Mouse (Mus musculus) kidney, postnatal 0 days (tissue): ENCODE data around the gene Lrch1. TPM values are rescaled to one million over a fixed set of nuclear protein-coding genes. Genes with fewer than 3 reads are reported as not detected.

Experiments used
- ATAC-seq: fragments of 200-750 bp; cut with Nextera tagmentation; replicated peaks from 2 replicates; pipeline ENCODE4 v1.8.0; 2017; ENCODE audit warnings: low read depth, moderate number of reproducible peaks, moderate TSS enrichment, moderate library complexity; ENCODE audit not compliant: low FRiP score
- DNase-seq: peaks from one replicate; pipeline ENCODE4 v3.0.0-alpha.2; 2016; ENCODE audit warnings: low spot score
- H3K27ac ChIP-seq: fragments of 300-500 bp; sonication (generic); 2 replicates; pipeline ENCODE4 v1.5.1; 2014; ENCODE audit warnings: mild to moderate bottlenecking
- H3K27me3 ChIP-seq: fragments of 300-500 bp; sonication (generic); 2 replicates; pipeline ENCODE4 v1.6.1; 2014; ENCODE audit warnings: low read length, mixed read lengths; ENCODE audit not compliant: insufficient read depth
- H3K36me3 ChIP-seq: fragments of 300-500 bp; sonication (generic); 2 replicates; pipeline ENCODE4 v1.6.1; 2014; ENCODE audit warnings: low read length, mixed read lengths; ENCODE audit not compliant: insufficient read depth
- H3K4me1 ChIP-seq: fragments of 300-500 bp; sonication (generic); replicated peaks from 2 replicates; pipeline ENCODE4 v1.6.1; 2014; ENCODE audit warnings: antibody characterized with exemption, low read length, mixed read lengths; ENCODE audit not compliant: insufficient read depth
- H3K4me2 ChIP-seq: fragments of 300-500 bp; sonication (generic); 2 replicates; pipeline ENCODE4 v1.6.1; 2014; ENCODE audit warnings: mild to moderate bottlenecking, low read length, moderate library complexity, mixed read lengths
- H3K4me3 ChIP-seq: fragments of 300-500 bp; sonication (generic); replicated peaks from 2 replicates; pipeline ENCODE4 v1.5.1; 2014; ENCODE audit warnings: low read depth, low read length
- H3K9ac ChIP-seq: fragments of 300-500 bp; sonication (generic); 2 replicates; pipeline ENCODE4 v1.6.1; 2014; ENCODE audit warnings: low read depth, low read length
- H3K9me3 ChIP-seq: fragments of 300-500 bp; sonication (generic); replicated peaks from 2 replicates; pipeline ENCODE4 v1.6.1; 2016; ENCODE audit warnings: low read length, inconsistent platforms, mixed read lengths
- CTCF ChIP-seq: IDR thresholded peaks from 2 replicates; pipeline ENCODE4 v1.5.1; 2016; ENCODE audit warnings: antibody characterized with exemption, low read depth, mild to moderate bottlenecking, moderate library complexity
- WGBS: fragments of 180-500 bp; shearing (Covaris S2); extraction: QIAGEN DNeasy Blood & Tissue Kit; methylation state at CpG from one replicate; pipeline ENCODE4 v1.1.7; 2014; 5-methylcytosine and 5-hydroxymethylcytosine counted together
- polyA plus RNA-seq: library from polyadenylated mRNA; unstranded; fragments of >200 nt; fragmentation: Nextera tagmentation; extraction: Ambion mirVana; gene quantifications from 2 replicates; pipeline ENCODE4 v1.2.1, GENCODE M21; 2015

Gene Lrch1
- polyA plus RNA-seq, 1 experiment from 2014 or later: 16.3 TPM

DNA sequence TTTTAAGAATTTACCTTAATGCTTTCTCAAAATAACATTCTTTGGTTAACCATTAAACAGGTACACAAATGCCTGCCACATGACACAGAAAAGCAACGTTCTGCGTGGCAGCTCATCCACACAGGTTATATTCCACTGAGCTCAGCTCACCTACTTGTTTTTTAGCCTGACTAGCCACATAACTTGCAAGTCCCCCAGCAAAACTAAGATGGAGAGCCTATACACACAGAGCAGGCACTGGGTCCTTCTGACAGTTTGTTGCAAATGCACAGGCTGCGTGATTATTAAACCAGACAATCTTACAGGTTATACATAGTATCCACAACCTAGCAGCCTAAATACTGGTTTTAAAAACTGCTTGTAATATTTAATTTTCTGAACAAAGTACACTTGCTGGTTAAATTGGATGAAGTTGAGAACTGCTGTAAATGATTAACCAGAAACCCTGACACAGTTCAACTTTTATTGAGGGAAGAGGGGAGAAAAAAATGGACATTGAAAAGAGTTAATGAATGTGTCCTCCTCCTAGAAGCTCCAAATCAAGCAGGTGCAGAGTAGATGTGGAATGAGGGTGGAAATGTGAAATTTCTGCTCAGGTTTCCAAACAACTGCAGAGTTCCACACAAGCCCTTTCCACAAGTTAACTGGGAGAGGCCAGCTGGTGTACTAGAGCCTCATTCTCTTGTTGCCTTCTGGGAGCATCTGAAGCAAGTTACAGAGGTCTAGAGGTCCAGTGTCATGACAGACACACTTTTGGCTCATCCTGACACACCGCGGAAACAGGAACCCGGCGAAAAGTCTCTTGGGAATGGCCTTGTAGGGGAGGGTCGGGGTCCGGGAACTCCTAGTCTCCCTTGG lies 216.2 kb downstream of the Lrch1 start:
- H3K9me3 ChIP-seq: no peaks in the 10 kb centered on the region
- no peak for TF ChIP-seq CTCF
- H3K36me3 ChIP-seq: peaks cover 4% of the 10 kb centered on the region; the same call in 1 of the 2 replicates
- H3K27ac ChIP-seq: peak overlapping the region; percentile 82
- no peaks in the 10 kb centered on the region; the same call in 1 of the 2 replicates for H3K4me1 ChIP-seq
- peak; percentile 53 for DNase-seq
- peak; percentile 31 for ATAC-seq
- peak overlapping the region; percentile 79 for H3K4me2 ChIP-seq
- H3K4me3 ChIP-seq: peak overlapping the region; percentile 80
- 0 out of 2 replicates have a peak overlapping the region, but pooled peaks have one; percentile 31 for H3K9ac ChIP-seq
- 18% methylated on average over 9 of the region's 9 CpGs for WGBS
- H3K27me3 ChIP-seq: no peaks in the 10 kb centered on the region

DNA sequence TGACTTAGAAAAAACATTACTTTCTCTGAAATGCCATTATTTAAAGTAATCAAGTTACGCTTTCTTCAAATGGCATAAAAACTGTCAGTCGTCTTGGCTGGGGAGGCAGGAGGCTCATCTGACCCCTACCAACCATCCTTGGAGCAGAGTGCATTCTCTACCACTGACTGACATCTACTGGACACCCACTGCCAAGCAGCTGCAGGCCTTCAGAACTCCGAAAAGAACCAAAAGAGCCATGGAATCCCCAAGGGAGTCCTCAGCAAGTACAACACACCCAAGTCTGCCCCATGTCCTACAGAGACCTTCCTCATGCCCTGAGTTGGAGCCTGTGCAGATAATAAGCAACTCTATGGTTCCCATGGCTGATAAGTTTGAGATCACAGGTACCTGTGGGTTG lies 224.1 kb downstream of the Lrch1 start:
- Histone ChIP-seq H3K9me3 (no peaks in the 10 kb centered on the region), H3K4me3 (no peak overlapping the region), H3K4me1 (no peaks in the 10 kb centered on the region), H3K27ac (no peak overlapping the region), H3K36me3 (no peaks in the 10 kb centered on the region), H3K9ac (no peak overlapping the region), H3K27me3 (no peaks in the 10 kb centered on the region), H3K4me2 (no peak overlapping the region)
- DNase-seq: no peak
- no peak for ATAC-seq
- peak; percentile 50 for TF ChIP-seq CTCF
- WGBS: 64% methylated on average over 3 of the region's 3 CpGs

DNA sequence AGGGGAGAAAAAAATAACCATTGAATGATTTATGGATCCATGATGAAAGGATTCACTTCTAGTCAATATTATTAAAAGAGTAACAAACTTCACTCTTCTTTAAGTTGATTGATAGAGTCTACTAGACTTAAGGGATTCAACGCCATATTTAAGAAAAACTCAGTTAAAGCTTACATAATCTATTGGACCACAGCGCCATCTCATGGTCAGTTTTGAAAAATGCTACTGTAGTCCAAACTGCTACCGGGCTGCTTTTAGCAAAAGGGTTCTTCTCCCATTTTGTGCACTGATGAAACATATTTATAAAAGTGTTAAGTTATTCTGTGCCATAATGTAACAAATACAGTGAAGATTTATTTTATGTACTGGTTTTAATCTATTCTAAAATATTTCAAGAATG lies 238.6 kb downstream of the Lrch1 start:
- Histone ChIP-seq H3K4me2 (no peak overlapping the region), H3K9ac (no peak overlapping the region), H3K4me1 (no peaks in the 10 kb centered on the region; the same call in 1 of the 2 replicates), H3K27me3 (no peaks in the 10 kb centered on the region), H3K36me3 (no peaks in the 10 kb centered on the region), H3K27ac (no peak overlapping the region), H3K4me3 (no peak overlapping the region), H3K9me3 (no peaks in the 10 kb centered on the region)
- ATAC-seq (no peak), DNase-seq (peak; percentile 82)
- WGBS: 17% methylated on average over 3 of the region's 3 CpGs
- TF ChIP-seq CTCF: peak; percentile 73

Other genes with a start within 250 kb of the Lrch1 start
- gene Esd, start 215.6 kb downstream of the Lrch1 start, polyA plus RNA-seq: 591 and 629 TPM in 2 replicates
- 0.22 and 0.45 TPM in 2 replicates for gene Rubcnl, start 68.2 kb upstream of the Lrch1 start, polyA plus RNA-seq
- gene Lrrc63, start 183.0 kb upstream of the Lrch1 start, polyA plus RNA-seq: not detected in 2 replicates
- gene Lcp1, start 183.2 kb upstream of the Lrch1 start, polyA plus RNA-seq: 14.1 and 15.4 TPM in 2 replicates